Mouse (Mus musculus) olfactory bulb, adult 2 months (tissue): ENCODE measurements around the gene Rab5if.

ENCODE experiments used
- CTCF ChIP-seq: fragments of 200-500 bp; IDR thresholded peaks from 2 replicates; pipeline ENCODE4 v1.5.1; 2012; ENCODE audit warnings: low read depth, mild to moderate bottlenecking, low read length, moderate library complexity; ENCODE audit not compliant: insufficient read depth
- POLR2A ChIP-seq: fragments of 200-500 bp; IDR thresholded peaks from 2 replicates; pipeline ENCODE4 v1.6.1; 2012; ENCODE audit warnings: mild to moderate bottlenecking, low read depth, low read length, moderate library complexity; ENCODE audit not compliant: insufficient read depth

DNA sequence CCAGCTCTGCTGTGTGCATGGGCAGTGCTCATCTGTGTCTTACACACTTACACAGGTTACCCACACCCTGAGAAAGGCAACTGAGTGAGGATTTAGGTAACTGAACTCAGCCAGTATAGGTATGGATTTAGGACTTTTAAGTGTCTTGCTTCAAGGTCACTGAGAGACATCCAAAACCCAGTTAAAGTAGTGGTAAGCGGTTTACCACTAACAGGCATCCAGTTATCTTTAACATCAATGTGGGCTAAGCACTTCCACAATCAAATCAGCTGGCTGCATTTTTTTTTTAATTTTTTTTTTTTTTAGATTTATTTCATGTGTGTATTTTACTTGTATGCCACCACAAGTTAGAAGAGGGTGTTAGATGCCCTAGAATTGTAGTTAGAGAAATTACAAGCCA lies 6.6 kb upstream of the Rab5if start:
- TF ChIP-seq CTCF = no peak
- no peak for TF ChIP-seq POLR2A
